Mouse (Mus musculus) heart, postnatal 0 days (tissue): ENCODE measurements around the gene Gm42420.

ENCODE experiments used
- CTCF ChIP-seq: IDR thresholded peaks from 2 replicates; pipeline ENCODE4 v1.5.1; 2016; ENCODE audit warnings: antibody characterized with exemption, control low read depth, low read depth
- EP300 ChIP-seq: IDR thresholded peaks from 2 replicates; pipeline ENCODE4 v1.6.1; 2016; ENCODE audit warnings: antibody characterized with exemption, low read depth

DNA sequence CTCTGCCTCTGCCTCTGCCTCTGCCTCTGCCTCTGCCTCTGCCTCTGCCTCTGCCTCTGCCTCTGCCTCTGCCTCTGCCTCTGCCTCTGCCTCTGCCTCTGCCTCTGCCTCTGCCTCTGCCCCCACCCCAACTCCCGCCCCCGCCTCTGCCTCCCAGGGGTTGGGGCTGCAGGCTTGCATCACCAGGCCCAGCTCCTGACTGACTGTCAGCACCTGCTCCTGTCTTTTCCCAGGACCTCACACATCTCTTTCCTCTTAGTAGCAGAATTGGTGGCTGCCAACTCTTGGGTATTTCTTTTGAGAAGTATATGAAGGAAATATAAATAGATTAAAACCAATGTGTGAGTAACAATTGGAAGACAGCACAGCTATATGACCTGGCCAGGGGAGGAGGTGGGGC lies 5.0 kb upstream of the Gm42420 start:
- TF ChIP-seq CTCF (no peak), EP300 (no peak)
